Mouse (Mus musculus): ENCODE results near the gene Zfp827. TPM values are rescaled to one million over a fixed set of nuclear protein-coding genes. Genes with fewer than 3 reads are reported as not detected.

Zfp827 gene
- polyA plus RNA-seq, 1 experiment from 2014 or later: 3.8 TPM

DNA sequence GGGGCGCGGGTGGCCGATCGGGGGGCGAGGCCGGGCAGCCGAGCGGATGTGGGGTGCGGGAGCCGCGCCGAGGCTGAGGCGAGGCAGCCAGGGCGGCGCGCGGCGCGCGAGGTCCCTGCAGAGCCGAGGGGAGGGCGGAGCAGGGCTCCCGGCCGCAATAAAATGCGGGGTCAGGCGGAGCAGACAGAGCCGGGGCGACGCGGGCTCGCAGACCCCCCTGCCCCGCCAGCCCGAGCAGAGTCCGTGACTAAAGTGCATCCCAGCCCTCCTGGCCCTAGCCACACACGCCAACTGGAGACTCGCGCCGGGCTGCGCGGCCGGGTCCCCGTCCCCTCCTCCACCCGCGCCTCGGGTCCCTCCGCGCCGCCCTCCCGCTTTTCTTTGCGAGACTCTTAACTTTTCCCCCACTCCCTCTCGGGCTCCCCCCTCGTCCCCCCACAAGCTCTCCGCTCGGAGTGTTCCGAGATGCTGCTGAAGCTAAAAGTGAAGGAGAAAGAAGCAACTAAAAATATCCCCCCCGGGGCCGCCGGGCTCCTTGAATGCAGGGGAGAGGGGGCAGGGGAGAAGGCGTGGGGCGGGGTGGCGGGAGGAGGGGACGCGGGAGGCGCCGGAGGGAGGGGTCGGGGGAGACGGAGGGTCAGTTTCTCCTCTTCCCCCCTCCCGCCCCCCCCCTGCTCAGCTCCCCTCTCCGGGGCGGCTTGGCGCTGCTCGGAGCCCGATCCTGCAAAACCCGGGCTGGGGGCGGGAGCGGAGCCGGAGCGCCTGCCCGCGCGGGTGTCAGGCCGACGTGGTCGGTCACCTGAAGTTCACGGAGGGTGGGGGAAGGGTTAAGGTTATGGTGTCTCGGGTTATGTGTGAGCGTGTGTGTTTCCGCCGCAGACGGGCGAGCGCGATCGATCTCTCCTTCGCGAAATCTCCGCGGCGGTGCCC is 1.4 kb downstream of the Zfp827 start:
- peak; percentile 63 for ATAC-seq (replicated peaks; ENCODE audit: low FRiP score)
- under 1% methylated on average over 60 of the region's 99 CpGs for WGBS

DNA sequence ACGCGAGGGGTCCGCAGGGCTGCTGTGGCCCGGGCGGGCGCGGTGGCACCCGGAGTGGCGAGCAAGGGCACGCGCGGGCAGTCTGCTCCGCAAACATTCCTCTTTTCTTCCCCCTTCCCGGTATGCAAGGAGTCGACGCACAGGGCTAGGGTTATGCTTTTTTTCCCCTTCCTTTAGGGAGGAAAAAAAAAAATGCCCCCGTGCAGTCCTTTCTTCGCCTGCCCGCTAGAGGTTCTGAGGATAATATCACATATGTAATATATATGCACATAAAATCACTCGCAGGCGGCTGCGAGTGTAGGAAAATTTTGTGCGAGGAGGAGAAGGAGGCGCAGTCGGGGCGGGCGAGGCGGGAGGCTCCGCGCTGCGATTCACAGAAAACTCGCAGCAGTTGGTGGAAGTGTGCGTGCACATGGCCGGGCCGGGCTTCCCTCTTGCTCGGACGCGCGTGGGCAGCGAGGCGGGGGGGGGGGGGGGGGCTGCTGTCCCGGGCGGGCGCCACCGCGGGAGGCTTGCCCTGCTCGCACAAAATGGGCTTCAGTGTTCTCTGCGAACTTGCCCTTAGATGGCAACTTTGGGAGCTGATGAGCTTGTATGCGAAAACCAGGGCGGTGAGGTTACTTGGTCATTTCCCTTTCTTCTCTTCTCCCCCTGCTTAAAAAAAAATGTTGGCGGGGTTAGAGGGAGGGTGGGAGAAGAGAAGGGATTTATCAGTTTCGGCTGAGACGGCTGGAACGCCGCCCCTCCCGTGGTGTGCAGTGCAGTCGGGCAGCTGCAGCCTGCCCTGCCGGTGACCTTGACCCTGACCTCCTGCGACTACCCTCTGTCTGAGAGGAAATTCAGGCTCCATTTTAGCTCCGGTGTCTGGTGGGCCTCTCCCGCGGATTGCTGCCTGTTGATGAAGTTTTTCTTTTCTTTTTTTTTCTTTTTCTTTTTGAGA is 2.4 kb downstream of the Zfp827 start:
- peak overlapping the region; percentile 96 for H3K27ac ChIP-seq (ENCODE audit: low read depth, low read length)

More for the DNA sequence above, 1.4 kb downstream of the Zfp827 start:
- H3K27ac ChIP-seq (ENCODE audit: low read depth, low read length): peak overlapping the region; percentile 96
- H3K4me3 ChIP-seq (ENCODE audit: low read depth, low read length): peak overlapping the region; percentile 73
- H3K9me3 ChIP-seq (ENCODE audit: control insufficient read depth, low read length): no peaks in the 10 kb centered on the region
- H3K27me3 ChIP-seq (replicated peaks; ENCODE audit: control insufficient read depth, insufficient read depth, low read length): peaks cover 36% of the 10 kb centered on the region
- H3K4me2 ChIP-seq: peak overlapping the region; percentile 79
- H3K36me3 ChIP-seq (ENCODE audit: control insufficient read depth, insufficient read depth, low read length): no peaks in the 10 kb centered on the region
- peak overlapping the region; percentile 80 for H3K9ac ChIP-seq (ENCODE audit: low read depth, low read length)
- peak; percentile 73 for DNase-seq (ENCODE audit: low spot score)
- peaks cover 4% of the 10 kb centered on the region for H3K4me1 ChIP-seq (replicated peaks; ENCODE audit: control insufficient read depth, insufficient read depth, low read length)

DNA sequence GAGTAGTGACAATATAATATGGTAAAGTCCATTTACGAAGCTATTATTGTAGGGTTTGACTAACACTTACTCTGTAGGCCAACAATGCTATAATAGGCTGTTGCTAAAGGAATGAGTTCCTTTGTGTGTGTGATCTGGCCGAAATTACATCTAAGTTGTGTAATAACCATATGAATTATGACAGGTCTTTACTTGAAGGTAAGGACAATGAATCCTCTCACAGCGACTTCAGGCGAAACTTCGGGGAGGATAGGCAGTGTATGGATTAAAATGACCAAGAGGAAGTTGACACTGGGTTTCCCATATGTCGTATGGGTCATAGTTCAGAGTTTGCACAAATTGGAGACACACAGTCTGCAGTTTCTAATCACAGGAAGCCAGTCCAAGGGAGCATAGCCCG is 9.3 kb downstream of the Zfp827 start:
- Histone ChIP-seq H3K9ac (ENCODE audit: low read depth, low read length) (no peak overlapping the region), H3K4me3 (ENCODE audit: low read depth, low read length) (no peak overlapping the region), H3K27me3 (replicated peaks; ENCODE audit: control insufficient read depth, insufficient read depth, low read length) (no peaks in the 10 kb centered on the region), H3K9me3 (ENCODE audit: control insufficient read depth, low read length) (no peaks in the 10 kb centered on the region), H3K4me2 (no peak overlapping the region), H3K36me3 (ENCODE audit: control insufficient read depth, insufficient read depth, low read length) (peaks cover 4% of the 10 kb centered on the region; the same call in 1 of the 2 replicates), H3K4me1 (replicated peaks; ENCODE audit: control insufficient read depth, insufficient read depth, low read length) (peaks cover 3% of the 10 kb centered on the region; the same call in 1 of the 2 replicates), H3K27ac (ENCODE audit: low read depth, low read length) (no peak overlapping the region)
- WGBS: 74% methylated on average over 7 of the region's 7 CpGs
- DNase-seq (ENCODE audit: low spot score): no peak
- no peak for ATAC-seq (replicated peaks; ENCODE audit: low FRiP score)

More for the DNA sequence above, 2.4 kb downstream of the Zfp827 start:
- H3K9ac ChIP-seq (ENCODE audit: low read depth, low read length): peak overlapping the region; percentile 80
- ATAC-seq (replicated peaks; ENCODE audit: low FRiP score) (0 out of 2 replicates have a peak, but pooled peaks have one; percentile 38), DNase-seq (ENCODE audit: low spot score) (peak; percentile 75)
- no peaks in the 10 kb centered on the region for H3K36me3 ChIP-seq (ENCODE audit: control insufficient read depth, insufficient read depth, low read length)
- no peaks in the 10 kb centered on the region for H3K9me3 ChIP-seq (ENCODE audit: control insufficient read depth, low read length)
- WGBS: 1% methylated on average over 54 of the region's 62 CpGs
- H3K27me3 ChIP-seq (replicated peaks; ENCODE audit: control insufficient read depth, insufficient read depth, low read length): peaks cover 36% of the 10 kb centered on the region
- peaks cover 5% of the 10 kb centered on the region for H3K4me1 ChIP-seq (replicated peaks; ENCODE audit: control insufficient read depth, insufficient read depth, low read length)
- H3K4me2 ChIP-seq: peak overlapping the region; percentile 79
- H3K4me3 ChIP-seq (ENCODE audit: low read depth, low read length): peak overlapping the region; percentile 73

DNA sequence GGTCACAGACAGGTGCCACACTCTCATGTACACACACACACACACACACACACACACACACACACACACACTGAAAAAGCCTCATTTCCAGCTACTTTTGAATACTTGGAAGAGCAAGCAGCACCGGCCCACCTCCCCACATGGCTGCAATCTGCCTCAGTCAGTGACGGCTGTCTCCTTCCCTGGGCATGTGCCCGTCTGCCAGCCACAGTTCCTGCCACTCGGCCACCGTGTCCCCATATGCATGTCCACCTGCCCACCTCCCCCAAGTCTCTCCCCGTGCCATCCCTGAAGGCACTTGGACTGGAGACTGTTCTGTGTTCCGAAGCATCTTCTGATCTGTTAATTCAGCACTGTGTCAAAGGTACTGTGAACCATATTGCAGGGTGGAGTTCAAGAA is 9.8 kb downstream of the Zfp827 start:
- ATAC-seq (replicated peaks; ENCODE audit: low FRiP score) (no peak), DNase-seq (ENCODE audit: low spot score) (no peak)
- H3K27me3 ChIP-seq (replicated peaks; ENCODE audit: control insufficient read depth, insufficient read depth, low read length): no peaks in the 10 kb centered on the region
- no peak overlapping the region for H3K4me3 ChIP-seq (ENCODE audit: low read depth, low read length)
- WGBS: 86% methylated on average over 7 of the region's 7 CpGs
- peaks cover 4% of the 10 kb centered on the region; the same call in 1 of the 2 replicates for H3K36me3 ChIP-seq (ENCODE audit: control insufficient read depth, insufficient read depth, low read length)
- no peak overlapping the region for H3K4me2 ChIP-seq
- no peak overlapping the region for H3K9ac ChIP-seq (ENCODE audit: low read depth, low read length)
- H3K4me1 ChIP-seq (replicated peaks; ENCODE audit: control insufficient read depth, insufficient read depth, low read length): 0 out of 2 replicates have a peak, but pooled peaks cover 3% of the 10 kb centered on the region
- H3K9me3 ChIP-seq (ENCODE audit: control insufficient read depth, low read length): no peaks in the 10 kb centered on the region
- no peak overlapping the region for H3K27ac ChIP-seq (ENCODE audit: low read depth, low read length)

DNA sequence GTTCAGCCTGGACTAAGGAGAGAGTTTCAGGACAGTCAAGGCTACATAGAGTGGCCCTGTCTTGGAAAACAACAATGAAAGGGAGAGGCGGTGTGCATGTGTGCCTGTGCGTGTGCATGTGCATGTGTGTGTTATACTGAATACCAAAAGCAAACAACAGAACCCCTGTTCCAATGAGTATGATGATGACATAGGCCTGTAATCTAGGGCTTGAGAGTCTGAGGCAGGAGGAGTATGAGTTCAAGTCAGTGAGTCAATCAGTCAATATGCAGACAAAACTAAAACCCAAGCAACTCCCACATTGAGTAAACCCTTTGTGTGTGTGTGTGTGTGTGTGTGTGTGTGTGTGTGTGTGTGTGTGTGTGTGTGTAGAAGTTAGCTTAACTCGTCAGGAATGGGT is 13.2 kb downstream of the Zfp827 start:
- Histone ChIP-seq H3K27ac (ENCODE audit: low read depth, low read length) (no peak overlapping the region), H3K36me3 (ENCODE audit: control insufficient read depth, insufficient read depth, low read length) (peaks cover 4% of the 10 kb centered on the region; the same call in 1 of the 2 replicates), H3K4me1 (replicated peaks; ENCODE audit: control insufficient read depth, insufficient read depth, low read length) (no peaks in the 10 kb centered on the region), H3K27me3 (replicated peaks; ENCODE audit: control insufficient read depth, insufficient read depth, low read length) (no peaks in the 10 kb centered on the region), H3K9ac (ENCODE audit: low read depth, low read length) (no peak overlapping the region), H3K4me2 (no peak overlapping the region), H3K4me3 (ENCODE audit: low read depth, low read length) (no peak overlapping the region), H3K9me3 (ENCODE audit: control insufficient read depth, low read length) (no peaks in the 10 kb centered on the region)
- 80% methylated on average over 3 of the region's 3 CpGs for WGBS
- ATAC-seq (replicated peaks; ENCODE audit: low FRiP score) (no peak), DNase-seq (ENCODE audit: low spot score) (no peak)

DNA sequence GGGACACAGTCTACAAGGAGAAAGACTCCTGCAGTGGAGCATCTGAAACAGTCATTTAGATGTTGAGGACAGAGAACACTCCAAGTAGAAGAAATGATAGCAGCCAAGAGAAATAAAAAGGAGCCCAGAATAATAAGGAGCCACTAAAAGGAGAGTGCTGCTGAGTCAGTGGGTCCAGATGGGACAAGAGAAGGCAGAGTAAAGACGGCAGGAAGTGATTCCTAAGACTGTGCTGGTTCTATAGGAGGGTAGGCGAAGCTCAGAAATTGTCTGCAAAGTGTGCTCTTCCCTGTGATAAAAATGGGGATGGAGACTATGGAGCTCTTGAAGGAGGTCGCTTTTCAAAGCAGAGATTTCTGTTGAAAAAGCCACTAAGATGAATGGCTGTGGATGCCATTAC is 14.0 kb downstream of the Zfp827 start:
- Histone ChIP-seq H3K27ac (ENCODE audit: low read depth, low read length) (no peak overlapping the region), H3K4me3 (ENCODE audit: low read depth, low read length) (no peak overlapping the region), H3K4me2 (no peak overlapping the region), H3K9me3 (ENCODE audit: control insufficient read depth, low read length) (no peaks in the 10 kb centered on the region), H3K4me1 (replicated peaks; ENCODE audit: control insufficient read depth, insufficient read depth, low read length) (no peaks in the 10 kb centered on the region), H3K9ac (ENCODE audit: low read depth, low read length) (no peak overlapping the region), H3K36me3 (ENCODE audit: control insufficient read depth, insufficient read depth, low read length) (peaks cover 4% of the 10 kb centered on the region; the same call in 1 of the 2 replicates), H3K27me3 (replicated peaks; ENCODE audit: control insufficient read depth, insufficient read depth, low read length) (no peaks in the 10 kb centered on the region)
- DNase-seq (ENCODE audit: low spot score): no peak
- WGBS: 73% methylated on average over 3 of the region's 3 CpGs
- no peak for ATAC-seq (replicated peaks; ENCODE audit: low FRiP score)

DNA sequence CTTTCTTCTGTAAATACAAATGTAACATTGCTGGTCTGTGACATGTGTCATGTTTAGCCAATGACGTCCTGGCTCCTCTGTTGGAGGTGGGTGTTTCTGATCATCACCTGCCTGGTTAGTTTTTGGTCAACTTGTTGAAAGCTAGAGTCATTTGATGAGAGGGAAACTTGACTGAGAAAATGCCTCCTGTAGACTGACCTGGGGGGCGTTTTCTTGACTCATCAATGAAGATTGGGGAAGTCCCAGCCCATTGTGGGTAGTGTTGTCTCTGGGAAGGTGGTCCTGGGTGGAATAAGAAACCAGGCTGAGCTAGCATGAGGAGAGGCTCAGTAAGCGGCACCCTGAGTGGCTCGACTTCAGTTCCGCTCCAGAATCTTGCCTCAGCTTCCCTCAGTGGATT is 16.4 kb downstream of the Zfp827 start:
- H3K9ac ChIP-seq (ENCODE audit: low read depth, low read length): no peak overlapping the region
- no peaks in the 10 kb centered on the region for H3K4me1 ChIP-seq (replicated peaks; ENCODE audit: control insufficient read depth, insufficient read depth, low read length)
- H3K4me3 ChIP-seq (ENCODE audit: low read depth, low read length): no peak overlapping the region
- H3K36me3 ChIP-seq (ENCODE audit: control insufficient read depth, insufficient read depth, low read length): no peaks in the 10 kb centered on the region
- H3K9me3 ChIP-seq (ENCODE audit: control insufficient read depth, low read length): no peaks in the 10 kb centered on the region
- ATAC-seq (replicated peaks; ENCODE audit: low FRiP score) (no peak), DNase-seq (ENCODE audit: low spot score) (no peak)
- H3K27ac ChIP-seq (ENCODE audit: low read depth, low read length): no peak overlapping the region
- WGBS: 83% methylated on average over 5 of the region's 5 CpGs
- no peak overlapping the region for H3K4me2 ChIP-seq
- no peaks in the 10 kb centered on the region for H3K27me3 ChIP-seq (replicated peaks; ENCODE audit: control insufficient read depth, insufficient read depth, low read length)

DNA sequence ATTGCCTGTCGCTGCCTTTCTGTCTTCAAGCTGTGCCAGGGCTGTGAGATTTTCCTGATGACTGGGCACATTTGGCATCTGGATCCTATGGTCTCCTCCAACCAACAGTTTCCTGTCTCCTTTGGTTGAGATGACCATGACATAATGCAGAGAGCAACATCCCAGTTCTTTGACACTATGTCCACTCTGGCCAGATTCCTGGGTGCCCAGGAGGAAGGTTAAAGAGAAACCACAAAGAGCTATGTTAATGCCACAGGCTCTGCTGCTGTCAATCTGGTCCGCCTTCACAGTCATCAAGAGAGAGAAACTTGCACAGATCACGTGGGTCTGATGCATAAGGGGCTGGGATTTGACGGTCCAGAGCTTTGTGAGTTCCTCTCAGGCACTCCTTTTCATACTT is 18.4 kb downstream of the Zfp827 start:
- no peaks in the 10 kb centered on the region for H3K27me3 ChIP-seq (replicated peaks; ENCODE audit: control insufficient read depth, insufficient read depth, low read length)
- H3K4me2 ChIP-seq: no peak overlapping the region
- no peaks in the 10 kb centered on the region for H3K9me3 ChIP-seq (ENCODE audit: control insufficient read depth, low read length)
- H3K4me3 ChIP-seq (ENCODE audit: low read depth, low read length): no peak overlapping the region
- no peaks in the 10 kb centered on the region for H3K36me3 ChIP-seq (ENCODE audit: control insufficient read depth, insufficient read depth, low read length)
- H3K27ac ChIP-seq (ENCODE audit: low read depth, low read length): no peak overlapping the region
- no peak for DNase-seq (ENCODE audit: low spot score)
- H3K4me1 ChIP-seq (replicated peaks; ENCODE audit: control insufficient read depth, insufficient read depth, low read length): no peaks in the 10 kb centered on the region
- 79% methylated on average over 4 of the region's 4 CpGs for WGBS
- no peak for ATAC-seq (replicated peaks; ENCODE audit: low FRiP score)
- no peak overlapping the region for H3K9ac ChIP-seq (ENCODE audit: low read depth, low read length)

All from liver, embryonic 11.5 days (tissue).